Mouse (Mus musculus): ENCODE results near the gene H2-M3.
"Not testable (repeated sequence)": the region's sequence is repeated elsewhere in the genome, so short reads cannot be mapped to it uniquely, and the experiment has no call there.

H2-M3 gene

DNA sequence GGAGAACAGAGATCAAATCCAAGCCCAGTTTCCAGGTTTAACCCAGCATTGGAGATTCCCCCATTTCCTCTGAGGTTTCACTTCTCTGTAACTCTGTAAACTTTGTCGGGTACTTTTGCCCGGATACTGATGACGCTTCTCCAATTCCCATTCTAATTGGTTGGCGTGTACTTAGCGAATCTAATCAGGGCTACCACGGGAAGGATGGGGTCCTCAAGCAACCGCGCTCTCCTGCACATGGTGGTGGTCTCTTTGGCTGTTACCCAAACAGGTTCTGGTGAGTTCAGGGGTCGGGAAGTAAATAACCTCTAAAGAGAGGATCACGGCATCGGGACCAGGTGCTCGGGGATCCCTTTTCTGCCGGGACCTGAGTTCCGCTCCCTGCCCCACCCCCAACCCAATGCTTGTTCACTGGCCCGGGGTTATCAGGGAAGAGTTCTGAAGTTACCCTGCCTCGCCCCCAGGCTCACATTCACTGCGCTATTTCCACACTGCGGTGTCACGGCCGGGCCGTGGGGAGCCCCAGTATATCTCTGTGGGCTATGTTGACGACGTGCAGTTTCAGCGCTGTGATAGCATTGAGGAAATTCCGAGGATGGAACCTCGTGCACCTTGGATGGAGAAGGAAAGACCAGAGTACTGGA, at the start of gene H2-M3:
Gene H2-M3, plus strand, starts transcription at position 163 of the 644 bp plus-strand sequence.
- DNase-seq: peak; percentile 85

GRCm38 (mm10) chr17:37221879-37222278, 48.1 kb upstream of the H2-M3 start:
- no peak for DNase-seq

DNA sequence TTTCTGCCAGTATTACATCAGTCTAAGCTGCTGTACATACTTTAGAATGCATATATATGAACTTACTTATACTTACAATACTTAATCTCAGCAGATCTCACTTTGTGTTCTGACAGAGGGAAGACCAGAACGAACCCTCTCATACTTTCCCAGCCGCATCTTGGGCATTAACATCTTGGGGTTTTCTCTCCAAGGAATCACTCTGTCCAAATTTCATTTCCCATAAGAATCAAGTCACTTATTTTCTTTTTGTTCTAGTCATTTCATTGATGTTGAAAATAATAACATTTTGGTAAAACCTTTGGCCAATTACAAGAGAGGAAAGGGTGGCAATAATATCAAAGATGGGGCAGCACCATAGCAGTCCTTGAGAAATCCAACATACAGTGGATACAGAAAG, 32.8 kb upstream of the H2-M3 start, which contains the start of gene Olfr97:
Gene Olfr97, minus strand, starts transcription at position 101 of the 400 bp plus-strand sequence.
- DNase-seq: not testable (repeated sequence)

DNA sequence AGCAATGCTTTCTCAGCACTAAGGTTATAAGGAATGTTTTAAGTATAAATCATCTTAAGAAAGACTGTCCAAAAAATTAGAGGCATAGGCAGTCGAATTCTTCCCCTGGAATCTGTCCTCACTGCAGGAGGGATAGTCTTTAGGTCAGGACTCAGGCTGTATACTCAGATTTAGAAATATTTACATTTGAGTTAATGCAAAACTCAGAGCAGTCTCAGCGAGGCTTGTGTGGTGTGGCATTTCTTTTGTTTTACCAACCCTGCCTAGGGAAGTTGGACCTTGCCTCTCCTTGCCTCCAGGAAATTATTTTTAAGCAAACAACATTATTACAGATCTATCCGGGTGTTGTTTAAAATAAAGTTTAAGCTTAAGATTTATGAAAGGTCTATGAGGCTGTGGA, 27.8 kb upstream of the H2-M3 start:
- DNase-seq: no peak

DNA sequence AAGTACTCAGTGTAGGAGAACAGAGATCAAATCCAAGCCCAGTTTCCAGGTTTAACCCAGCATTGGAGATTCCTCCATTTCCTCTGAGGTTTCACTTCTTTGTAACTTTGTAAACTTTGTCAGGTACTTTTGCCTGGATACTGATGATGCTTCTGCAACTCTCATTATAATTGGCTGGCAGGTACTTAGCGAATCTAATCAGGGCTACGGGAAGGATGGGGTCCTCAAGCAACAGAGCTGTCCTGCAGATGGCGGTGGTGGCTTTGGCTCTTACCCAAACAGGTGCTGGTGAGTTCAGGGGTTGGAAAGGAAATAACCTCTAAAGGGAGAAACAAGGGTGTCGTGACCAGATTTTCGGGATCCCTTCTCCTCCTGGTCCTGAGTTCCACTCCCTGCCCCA, 23.3 kb upstream of the H2-M3 start:
- DNase-seq: peak; percentile 3

GRCm38 (mm10) chr17:37249460-37249859, 20.6 kb upstream of the H2-M3 start:
- DNase-seq: no peak

DNA sequence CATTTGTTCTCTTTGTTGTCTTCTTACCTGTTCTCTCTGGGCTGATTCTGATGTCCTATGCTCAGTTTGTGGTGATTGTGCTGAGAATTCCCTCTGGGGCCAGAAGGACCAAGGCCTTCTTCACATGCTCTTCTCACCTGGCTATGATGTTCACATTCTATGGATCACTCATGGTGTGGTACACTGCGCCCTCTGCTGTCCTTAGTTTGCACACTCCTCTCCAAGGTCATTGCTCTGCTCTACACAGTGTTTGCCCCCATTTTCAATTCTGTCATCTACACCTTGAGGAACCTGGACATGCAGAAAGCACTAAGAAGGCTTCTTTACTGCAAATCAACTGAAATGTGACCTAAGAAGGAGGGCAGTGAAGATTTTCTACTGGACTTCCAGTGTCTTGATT, 19.5 kb upstream of the H2-M3 start:
- no peak for DNase-seq

- DNase-seq: no peak
Measured at GRCm38 (mm10) chr17:37263626-37264025, 6.4 kb upstream of the H2-M3 start, which contains the start of gene Olfr98. Olfr98 (minus strand) TSS chr17:37263749.

DNA sequence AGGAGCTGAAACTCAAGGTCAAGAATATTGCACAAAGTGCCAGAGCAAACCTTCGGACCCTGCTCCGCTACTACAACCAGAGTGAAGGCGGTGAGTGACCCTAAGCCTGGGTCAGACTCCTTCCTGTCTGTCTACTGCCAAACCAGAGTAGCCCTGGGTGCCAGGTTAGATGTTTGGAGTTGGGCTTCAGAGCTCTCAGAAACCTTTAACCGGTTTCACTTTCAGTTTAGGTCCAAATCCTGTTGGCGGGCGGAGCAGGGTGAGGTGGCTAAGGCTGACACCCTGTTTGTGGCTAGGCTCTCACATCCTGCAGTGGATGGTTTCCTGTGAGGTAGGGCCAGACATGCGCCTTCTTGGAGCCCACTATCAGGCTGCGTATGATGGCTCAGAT, 677 bp downstream of the H2-M3 start:
- no peak for DNase-seq

- no peak for DNase-seq
Measured at GRCm38 (mm10) chr17:37275626-37276248, 5.7 kb downstream of the H2-M3 start.

- DNase-seq: no peak
Measured at GRCm38 (mm10) chr17:37276573-37276972, 6.6 kb downstream of the H2-M3 start.

- no peak for DNase-seq
Measured at GRCm38 (mm10) chr17:37280331-37280730, 10.3 kb downstream of the H2-M3 start.

DNA sequence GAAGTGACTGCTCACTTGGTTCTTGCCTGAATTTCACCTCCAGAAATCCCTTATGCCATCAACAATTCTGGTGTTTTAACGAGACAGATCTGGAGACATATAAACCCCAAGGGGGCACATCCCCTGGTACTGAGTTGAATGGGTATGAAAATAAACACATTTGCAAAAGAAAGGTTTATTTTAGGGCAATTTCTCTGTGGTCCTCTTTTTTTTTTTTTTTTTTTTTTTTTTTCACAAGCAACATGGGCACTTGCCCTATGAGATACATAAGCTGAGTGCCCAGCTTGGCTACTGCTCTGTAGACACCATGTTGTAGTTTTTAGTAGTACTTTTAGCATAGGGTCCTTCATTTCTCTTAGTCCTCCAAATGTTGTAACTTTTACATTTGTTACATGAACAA, 13.3 kb downstream of the H2-M3 start, which contains the start of gene Olfr99:
Gene Olfr99, minus strand, starts transcription at position 101 of the 400 bp plus-strand sequence.
- no peak for DNase-seq

GRCm38 (mm10) chr17:37304213-37304612, 34.2 kb downstream of the H2-M3 start, which contains the start of gene Olfr101:
Olfr101 (minus strand) TSS chr17:37304313.
- DNase-seq: no peak

- no peak for DNase-seq
Measured at GRCm38 (mm10) chr17:37308483-37308882, 38.5 kb downstream of the H2-M3 start.

GRCm38 (mm10) chr17:37310146-37310699, 40.2 kb downstream of the H2-M3 start:
- DNase-seq: no peak

- DNase-seq: no peak
Measured at GRCm38 (mm10) chr17:37316954-37317353, 46.9 kb downstream of the H2-M3 start, which contains the start of gene Olfr102. Olfr102 (minus strand) TSS chr17:37317054.
